Mouse (Mus musculus) cortical plate, adult 2 months (tissue): ENCODE measurements at regions not wholly inside any gene's neighbourhood (a gene's known extent, or its start where the extent isn't known, plus 50 kb on each side); places are given as distances from the start of the nearest gene placed in this dataset.

Experiments used
- CTCF ChIP-seq: fragments of 200-500 bp; IDR thresholded peaks from 2 replicates; pipeline ENCODE4 v1.5.1; 2011; ENCODE audit warnings: mild to moderate bottlenecking, control low read depth, low read length; ENCODE audit not compliant: insufficient read depth; ENCODE audit errors: extremely low read depth
- POLR2A ChIP-seq: fragments of 200-500 bp; IDR thresholded peaks from 2 replicates; pipeline ENCODE4 v1.6.1; 2011; ENCODE audit warnings: mild to moderate bottlenecking, low read length, control low read depth; ENCODE audit not compliant: insufficient read depth; ENCODE audit errors: extremely low read depth

- TF ChIP-seq POLR2A (no peak), CTCF (no peak)
Observed at GRCm38 (mm10) chr6:7134888-7135287, 179.1 kb downstream of the Sdhaf3 start.
